Mouse (Mus musculus) brown adipose tissue, adult 24 weeks (tissue): ENCODE data around the gene Apoc4. TPM values are rescaled to one million over a fixed set of nuclear protein-coding genes. Genes with fewer than 3 reads are reported as not detected.
A peak's percentile ranks its signal among the peaks of the same experiment; 100 is the strongest.

Experiments
- H3K27ac ChIP-seq: fragments of 200-500 bp; replicated peaks from 2 replicates; pipeline ENCODE4 v1.5.1; 2012; ENCODE audit warnings: low read depth, mild to moderate bottlenecking, low read length
- H3K4me1 ChIP-seq: fragments of 200-500 bp; 2 replicates; pipeline ENCODE4 v1.6.1; 2012; ENCODE audit warnings: low read length, mixed read lengths; ENCODE audit not compliant: control insufficient read depth, insufficient read depth, insufficient read length
- H3K4me3 ChIP-seq: fragments of 200-500 bp; 2 replicates; pipeline ENCODE4 v1.5.1; 2012; ENCODE audit warnings: low read depth, mild to moderate bottlenecking, low read length, moderate library complexity; ENCODE audit not compliant: insufficient read depth
- polyA plus RNA-seq: library from polyadenylated mRNA; stranded (reverse); fragments of >200 nt; gene quantifications from 2 replicates; pipeline ENCODE4 v1.2.4, GENCODE M21; 2012; ENCODE audit not compliant: missing spikeins, insufficient read depth, insufficient read length

The Apoc4 gene
- polyA plus RNA-seq, 1 experiment, result not detected

GRCm38 (mm10) chr7:19634591-19634990 lies 46.7 kb downstream of the Apoc4 start:
- peaks cover 2% of the 10 kb centered on the region; the same call in 1 of the 2 replicates for H3K4me1 ChIP-seq
- H3K4me3 ChIP-seq, result no peak overlapping the region
- H3K27ac ChIP-seq, result no peak overlapping the region

GRCm38 (mm10) chr7:19633855-19634254 lies 47.4 kb downstream of the Apoc4 start:
- H3K4me3 ChIP-seq, result no peak overlapping the region
- H3K4me1 ChIP-seq, result peaks cover 3% of the 10 kb centered on the region; the same call in 1 of the 2 replicates
- no peak overlapping the region for H3K27ac ChIP-seq

GRCm38 (mm10) chr7:19633197-19633596 lies 48.1 kb downstream of the Apoc4 start:
- Histone ChIP-seq H3K4me1 (peaks cover 3% of the 10 kb centered on the region; the same call in 1 of the 2 replicates), H3K27ac (no peak overlapping the region), H3K4me3 (no peak overlapping the region)

GRCm38 (mm10) chr7:19632720-19633119 lies 48.6 kb downstream of the Apoc4 start:
- peaks cover 3% of the 10 kb centered on the region; the same call in 1 of the 2 replicates for H3K4me1 ChIP-seq
- no peak overlapping the region for H3K4me3 ChIP-seq
- H3K27ac ChIP-seq, result no peak overlapping the region

GRCm38 (mm10) chr7:19632275-19632674 lies 49.0 kb downstream of the Apoc4 start:
- peaks cover 3% of the 10 kb centered on the region; the same call in 1 of the 2 replicates for H3K4me1 ChIP-seq

GRCm38 (mm10) chr7:19629361-19629734 lies 51.9 kb downstream of the Apoc4 start, which contains the start of gene Relb:
Gene Relb, minus strand, starts transcription at chr7:19629438.
- Histone ChIP-seq H3K4me3 (peak within 1 kb of the TSS; percentile 73), H3K27ac (peak within 1 kb of the TSS; percentile 84), H3K4me1 (peaks cover 3% of the 10 kb centered on the region; the same call in 1 of the 2 replicates)

More at GRCm38 (mm10) chr7:19632275-19632674, 49.0 kb downstream of the Apoc4 start:
- Histone ChIP-seq H3K27ac (no peak overlapping the region), H3K4me3 (no peak overlapping the region)

- peak overlapping the region; percentile 73 for H3K4me3 ChIP-seq
- H3K4me1 ChIP-seq, result peaks cover 3% of the 10 kb centered on the region; the same call in 1 of the 2 replicates
- H3K27ac ChIP-seq, result peak overlapping the region; percentile 84
These were observed 52.5 kb downstream of the Apoc4 start for GRCm38 (mm10) chr7:19628536-19629360.

GRCm38 (mm10) chr7:19628192-19628535 lies 53.1 kb downstream of the Apoc4 start:
- Histone ChIP-seq H3K27ac (peak overlapping the region; percentile 49), H3K4me1 (peaks cover 3% of the 10 kb centered on the region; the same call in 1 of the 2 replicates), H3K4me3 (peak overlapping the region; percentile 55)

Other genes starting within 250 kb of the Apoc4 start
- gene Mark4, start 222.7 kb downstream of the Apoc4 start, polyA plus RNA-seq, result 9.8 and 10.9 TPM in 2 replicates
- gene Exoc3l2, start 218.1 kb downstream of the Apoc4 start, polyA plus RNA-seq, result 0.79 and 1.0 TPM in 2 replicates
- 3.4 and 4.0 TPM in 2 replicates for gene Bloc1s3, start 173.1 kb downstream of the Apoc4 start, polyA plus RNA-seq
- 39.3 and 49.9 TPM in 2 replicates for gene Trappc6a, start 173.1 kb downstream of the Apoc4 start, polyA plus RNA-seq
- gene Nkpd1, start 163.6 kb downstream of the Apoc4 start, polyA plus RNA-seq, result not detected in 2 replicates
- gene Ppp1r37, start 118.4 kb downstream of the Apoc4 start, polyA plus RNA-seq, result 35.9 and 48.9 TPM in 2 replicates
- 0.67 and 0.75 TPM in 2 replicates for gene Zfp296, start 104.2 kb downstream of the Apoc4 start, polyA plus RNA-seq
- gene Gemin7, start 103.9 kb downstream of the Apoc4 start, polyA plus RNA-seq, result 44.2 and 47.4 TPM in 2 replicates
- gene Clasrp, start 77.0 kb downstream of the Apoc4 start, polyA plus RNA-seq, result 9.6 and 17.9 TPM in 2 replicates
- gene Relb, start 52.0 kb downstream of the Apoc4 start, polyA plus RNA-seq, result 7.1 and 10.5 TPM in 2 replicates
- 72.2 and 77.2 TPM in 2 replicates for gene Clptm1, start 16.4 kb downstream of the Apoc4 start, polyA plus RNA-seq
- gene Apoc2, start 3.5 kb downstream of the Apoc4 start, polyA plus RNA-seq, result 1.7 TPM in 1 of 2 replicates, not detected in the other
- gene Gm44805, start 56 bp downstream of the Apoc4 start, polyA plus RNA-seq, result not detected in 2 replicates
- 1,406 and 1,867 TPM in 2 replicates for gene Apoc1, start 11.2 kb upstream of the Apoc4 start, polyA plus RNA-seq
- gene Apoe, start 17.7 kb upstream of the Apoc4 start, polyA plus RNA-seq, result 777 and 1,675 TPM in 2 replicates
- gene Tomm40, start 34.0 kb upstream of the Apoc4 start, polyA plus RNA-seq, result 64.2 and 86.3 TPM in 2 replicates
- 36.0 and 38.3 TPM in 2 replicates for gene Nectin2, start 69.0 kb upstream of the Apoc4 start, polyA plus RNA-seq
- 7.6 and 20.8 TPM in 2 replicates for gene Bcam, start 89.5 kb upstream of the Apoc4 start, polyA plus RNA-seq
- gene Cblc, start 115.3 kb upstream of the Apoc4 start, polyA plus RNA-seq, result 1.6 TPM in 1 of 2 replicates, not detected in the other
- 14.7 and 24.3 TPM in 2 replicates for gene Bcl3, start 141.3 kb upstream of the Apoc4 start, polyA plus RNA-seq
- not detected in 2 replicates for gene Gm19345, start 170.5 kb upstream of the Apoc4 start, polyA plus RNA-seq
- gene Ceacam16, start 179.8 kb upstream of the Apoc4 start, polyA plus RNA-seq, result not detected in 2 replicates
- not detected in 2 replicates for gene Ceacam19, start 206.5 kb upstream of the Apoc4 start, polyA plus RNA-seq
- 7.3 and 9.2 TPM in 2 replicates for gene Pvr, start 239.7 kb upstream of the Apoc4 start, polyA plus RNA-seq